Mouse (Mus musculus) mature B cell (primary cell): ENCODE results near the gene Tecpr1.

Experiments
- in situ Hi-C: fragments of 300-500 bp; cut with MboI; formaldehyde crosslinking; loops from 2 replicates; pipeline ENCODE4 v1.14.3; 2019

The Tecpr1 gene

GRCm38 (mm10) chr5:144251876-144252577, 28.6 kb upstream of the Tecpr1 start:
- in situ Hi-C loops: no loop called here

GRCm38 (mm10) chr5:144249871-144250270, 26.5 kb upstream of the Tecpr1 start:
- in situ Hi-C loops: loop anchor here (25.0 kb wide), 1 partner anchor 487 kb away; no protein-coding TSS in a partner anchor

- in situ Hi-C loops: loop anchor here (25.0 kb wide), 1 partner anchor 489 kb away; no protein-coding TSS in a partner anchor
These were observed 24.6 kb upstream of the Tecpr1 start for GRCm38 (mm10) chr5:144247906-144248585.

GRCm38 (mm10) chr5:144247307-144247706, 23.9 kb upstream of the Tecpr1 start:
- in situ Hi-C loops: loop anchor here (25.0 kb wide), 1 partner anchor 490 kb away; no protein-coding TSS in a partner anchor

GRCm38 (mm10) chr5:144246669-144247068, 23.3 kb upstream of the Tecpr1 start:
- in situ Hi-C loops: loop anchor here (25.0 kb wide), 1 partner anchor 491 kb away; no protein-coding TSS in a partner anchor

GRCm38 (mm10) chr5:144245592-144245991, 22.2 kb upstream of the Tecpr1 start:
- in situ Hi-C loops: loop anchor here (25.0 kb wide), 1 partner anchor 492 kb away; no protein-coding TSS in a partner anchor

DNA sequence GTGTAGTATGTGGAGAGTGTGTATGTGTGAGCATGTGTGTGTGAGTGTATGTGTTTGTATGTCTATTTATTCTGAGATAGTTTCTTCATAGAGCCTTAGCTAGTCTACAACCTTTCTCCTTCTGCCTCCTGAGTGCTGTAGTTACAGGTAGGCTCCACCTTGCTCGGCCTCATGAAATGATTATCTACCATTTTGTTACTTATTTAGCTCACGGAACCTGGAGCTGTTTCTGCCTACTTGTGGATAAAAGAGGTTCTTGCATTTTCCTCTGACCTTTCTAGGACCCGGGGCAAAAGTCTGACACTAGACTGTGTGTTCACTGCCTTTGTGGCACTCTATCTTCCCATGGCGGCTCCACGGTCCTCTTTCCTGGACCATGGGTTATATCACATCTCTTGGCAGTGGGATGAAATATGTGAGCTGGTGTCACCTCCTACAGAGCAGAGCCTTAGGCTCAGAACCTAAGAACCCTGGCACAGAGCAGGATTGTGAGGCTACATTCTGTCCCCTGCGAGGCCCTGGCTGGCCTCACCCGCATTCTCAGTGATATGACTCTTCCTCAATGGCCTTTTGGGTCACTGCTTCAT, 20.6 kb upstream of the Tecpr1 start, which contains the start of gene Bri3:
Bri3 (plus strand) TSS at position 537 of the 587 bp plus-strand sequence.
- in situ Hi-C loops: loop anchor here (25.0 kb wide), 1 partner anchor 493 kb away; no protein-coding TSS in a partner anchor

DNA sequence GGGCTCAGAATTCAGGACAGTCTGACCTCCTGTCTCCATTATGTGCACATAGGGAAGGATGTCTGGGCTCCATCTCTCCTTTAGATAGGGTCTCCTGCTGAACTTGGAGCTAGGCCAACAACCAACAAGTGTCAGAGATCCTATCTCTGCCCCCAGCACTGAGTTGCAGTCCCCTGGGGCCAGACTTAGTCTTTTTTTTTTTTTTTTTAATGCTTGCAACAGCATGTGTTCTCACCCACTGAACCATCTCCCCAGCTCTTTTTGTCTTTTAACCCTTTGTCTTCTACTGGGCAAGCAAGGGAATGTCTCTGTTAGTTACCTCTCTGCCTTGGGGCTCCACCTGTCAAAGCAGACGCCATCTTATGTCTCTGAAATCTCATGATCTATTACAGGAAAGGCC, 15.6 kb upstream of the Tecpr1 start:
- in situ Hi-C loops: loop anchor here (25.0 kb wide), 1 partner anchor 498 kb away; no protein-coding TSS in a partner anchor

GRCm38 (mm10) chr5:144234714-144235113, 11.3 kb upstream of the Tecpr1 start:
- in situ Hi-C loops: loop anchor here (25.0 kb wide), 1 partner anchor 503 kb away; no protein-coding TSS in a partner anchor

GRCm38 (mm10) chr5:144234222-144234621, 10.8 kb upstream of the Tecpr1 start:
- in situ Hi-C loops: loop anchor here (25.0 kb wide), 1 partner anchor 503 kb away; no protein-coding TSS in a partner anchor

DNA sequence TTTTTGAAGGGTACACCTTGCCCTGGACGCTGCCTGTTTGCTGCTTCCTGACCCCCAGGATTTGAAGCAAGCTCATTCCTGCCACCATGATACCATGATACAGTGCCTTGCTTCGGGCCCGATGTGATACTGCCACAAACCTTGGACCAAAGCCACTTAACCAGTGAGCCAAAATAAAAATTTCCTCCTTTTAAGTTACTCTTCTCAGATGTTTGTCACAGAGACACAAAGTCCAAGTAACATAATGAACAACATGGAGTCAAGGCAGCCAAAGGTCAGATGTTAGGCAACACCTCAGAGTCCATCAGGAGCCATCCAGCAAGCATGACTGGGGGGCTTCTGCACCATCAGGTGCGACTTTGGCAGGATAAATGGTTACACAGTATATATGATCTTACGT, 9.1 kb upstream of the Tecpr1 start:
- in situ Hi-C loops: loop anchor here (25.0 kb wide), 1 partner anchor 505 kb away; no protein-coding TSS in a partner anchor

DNA sequence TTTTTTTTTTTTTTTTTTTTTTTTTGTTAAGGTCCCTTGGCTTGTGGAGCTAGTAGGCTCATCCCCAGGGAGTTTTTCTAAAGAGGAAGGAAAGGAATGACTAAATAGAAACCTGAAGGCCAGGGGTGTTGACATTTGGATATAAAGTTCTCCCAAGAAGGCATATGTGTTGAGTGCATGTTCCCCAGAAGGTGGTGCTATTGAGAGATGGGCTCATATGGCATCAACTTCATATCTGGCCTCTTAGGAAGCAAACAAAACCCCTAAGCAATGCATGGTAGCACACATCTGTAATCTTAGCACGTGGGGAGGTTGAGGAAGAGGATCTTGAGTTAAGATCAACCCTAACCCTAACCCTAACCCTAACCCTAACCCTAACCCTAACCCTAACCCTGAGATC, 8.0 kb upstream of the Tecpr1 start:
- in situ Hi-C loops: loop anchor here (25.0 kb wide), 1 partner anchor 506 kb away; no protein-coding TSS in a partner anchor

- in situ Hi-C loops: loop anchor here (25.0 kb wide), 1 partner anchor 507 kb away; no protein-coding TSS in a partner anchor
These were observed 6.8 kb upstream of the Tecpr1 start for GRCm38 (mm10) chr5:144230216-144230615.

- in situ Hi-C loops: loop anchor here (10.0 to 25.0 kb wide), 2 partner anchors 149 to 511 kb away; no protein-coding TSS in a partner anchor
These were observed 2.8 kb upstream of the Tecpr1 start for GRCm38 (mm10) chr5:144226220-144226619.

GRCm38 (mm10) chr5:144223899-144224816, 743 bp upstream of the Tecpr1 start:
- in situ Hi-C loops: loop anchor here (10.0 kb wide), 1 partner anchor 151 kb away; no protein-coding TSS in a partner anchor

GRCm38 (mm10) chr5:144222811-144223502, 458 bp downstream of the Tecpr1 start:
- in situ Hi-C loops: loop anchor here (10.0 kb wide), 1 partner anchor 152 kb away; no protein-coding TSS in a partner anchor

GRCm38 (mm10) chr5:144221305-144221704, 2.1 kb downstream of the Tecpr1 start:
- in situ Hi-C loops: loop anchor here (10.0 kb wide), 1 partner anchor 153 kb away; no protein-coding TSS in a partner anchor

DNA sequence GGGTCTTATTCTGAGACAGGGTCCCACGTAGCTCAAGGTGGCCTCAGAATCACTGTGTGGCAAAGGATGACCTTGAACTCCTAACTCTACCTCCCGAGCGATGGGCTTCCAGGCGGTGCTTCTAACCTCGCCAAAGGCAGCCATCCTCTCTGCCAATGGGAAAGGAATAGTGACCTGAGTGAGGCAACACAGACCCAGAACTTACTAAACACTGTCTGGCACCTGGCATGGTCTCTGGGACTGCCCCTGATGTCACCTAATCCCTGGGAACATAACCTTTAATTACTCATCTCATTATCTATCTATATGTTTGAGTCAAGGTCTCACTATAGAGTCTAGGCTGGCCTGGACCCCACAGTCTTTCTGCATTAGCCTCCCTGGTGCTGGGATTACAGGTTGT, 3.5 kb downstream of the Tecpr1 start:
- in situ Hi-C loops: loop anchor here (10.0 kb wide), 1 partner anchor 155 kb away; no protein-coding TSS in a partner anchor

DNA sequence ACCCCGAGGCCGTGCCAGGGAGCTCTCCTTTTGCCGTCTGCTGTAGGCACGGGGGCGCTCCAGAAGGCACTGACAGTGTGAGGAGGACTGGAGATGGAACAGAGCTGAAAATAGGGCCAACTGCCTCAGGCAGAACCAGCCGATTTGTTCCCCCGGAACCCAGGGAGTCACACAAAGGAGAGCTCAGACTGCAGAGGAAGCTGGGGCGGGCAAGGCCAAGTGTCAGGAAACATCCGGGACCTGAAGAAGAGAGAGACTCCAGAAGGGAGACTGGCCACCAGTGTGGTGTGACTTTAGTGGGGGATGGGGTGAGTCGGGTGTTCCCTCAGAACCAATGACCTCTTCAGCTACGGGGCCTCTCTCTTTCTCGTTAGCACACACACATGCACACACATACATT, 4.1 kb downstream of the Tecpr1 start:
- in situ Hi-C loops: no loop called here

- in situ Hi-C loops: no loop called here
These were observed 5.4 kb downstream of the Tecpr1 start for GRCm38 (mm10) chr5:144218061-144218460.
